Mouse (Mus musculus) lung, embryonic 14.5 days (tissue): ENCODE results near the gene Smcr8. TPM values are rescaled to one million over a fixed set of nuclear protein-coding genes. Genes with fewer than 3 reads are reported as not detected.

Experiments used
- ATAC-seq: fragments of 200-750 bp; cut with Nextera tagmentation; 2 replicates; pipeline ENCODE4 v1.8.0; 2017; ENCODE audit warnings: mild to moderate bottlenecking, moderate TSS enrichment, moderate library complexity; ENCODE audit not compliant: insufficient read depth
- DNase-seq: peaks from one replicate; pipeline ENCODE4 v3.0.0-alpha.2; 2015
- H3K27ac ChIP-seq: fragments of 300-500 bp; sonication (generic); 2 replicates; pipeline ENCODE4 v1.5.1; 2014; ENCODE audit warnings: low read depth, mild to moderate bottlenecking, moderate library complexity
- H3K27me3 ChIP-seq: fragments of 300-500 bp; sonication (generic); 2 replicates; pipeline ENCODE4 v1.6.1; 2014; ENCODE audit warnings: low read length, control low read depth; ENCODE audit not compliant: insufficient read depth
- H3K36me3 ChIP-seq: fragments of 300-500 bp; sonication (generic); 2 replicates; pipeline ENCODE4 v1.6.1; 2014; ENCODE audit warnings: control low read depth; ENCODE audit not compliant: insufficient read depth
- H3K4me1 ChIP-seq: fragments of 300-500 bp; sonication (generic); 2 replicates; pipeline ENCODE4 v1.6.1; 2014; ENCODE audit warnings: antibody characterized with exemption, control low read depth; ENCODE audit not compliant: insufficient read depth
- H3K4me2 ChIP-seq: fragments of 300-500 bp; sonication (generic); 2 replicates; pipeline ENCODE4 v1.6.1; 2014; ENCODE audit warnings: mild to moderate bottlenecking
- H3K4me3 ChIP-seq: fragments of 300-500 bp; sonication (generic); 2 replicates; pipeline ENCODE4 v1.5.1; 2014; ENCODE audit warnings: low read depth, low read length
- H3K9ac ChIP-seq: fragments of 300-500 bp; sonication (generic); 2 replicates; pipeline ENCODE4 v1.6.1; 2014
- H3K9me3 ChIP-seq: fragments of 300-500 bp; sonication (generic); 2 replicates; pipeline ENCODE4 v1.6.1; 2016; ENCODE audit warnings: low read depth, low read length, control low read depth
- CTCF ChIP-seq: IDR thresholded peaks from 2 replicates; pipeline ENCODE4 v1.5.1; 2016; ENCODE audit warnings: antibody characterized with exemption, low read depth
- WGBS: fragments of 180-500 bp; shearing (Covaris S2); extraction: QIAGEN DNeasy Blood & Tissue Kit; methylation state at CpG from one replicate; pipeline ENCODE4 v1.1.7; 2014; 5-methylcytosine and 5-hydroxymethylcytosine counted together
- polyA plus RNA-seq: library from polyadenylated mRNA; unstranded; fragments of >200 nt; fragmentation: Nextera tagmentation; extraction: Ambion mirVana; gene quantifications from 2 replicates; pipeline ENCODE4 v1.2.1, GENCODE M21; 2014

Gene Smcr8
- polyA plus RNA-seq, 1 experiment from 2014 or later, result 8.3 TPM

DNA sequence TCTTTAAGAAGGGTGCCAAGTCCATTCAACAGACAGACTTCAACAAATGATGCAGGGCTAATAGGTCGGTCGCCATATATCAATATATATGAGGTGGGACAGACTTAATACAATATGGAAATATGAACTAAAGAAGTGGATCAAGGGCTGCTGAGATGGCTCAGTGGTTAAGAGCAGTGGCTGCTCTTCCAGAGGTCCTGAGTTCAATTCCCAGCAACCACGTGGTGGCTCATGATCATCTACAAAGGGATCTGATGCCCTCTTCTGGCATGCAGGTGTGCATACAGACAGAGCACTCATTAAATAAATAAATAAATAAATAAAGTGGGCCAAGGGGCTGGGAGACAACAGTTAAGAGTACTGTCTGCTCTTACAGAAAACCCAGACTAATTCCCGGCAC is 5.2 kb upstream of the Smcr8 start:
- no peak for ATAC-seq
- TF ChIP-seq CTCF, result no peak
- no peak overlapping the region for H3K4me2 ChIP-seq
- no peaks in the 10 kb centered on the region for H3K36me3 ChIP-seq
- H3K27me3 ChIP-seq, result no peaks in the 10 kb centered on the region
- H3K4me1 ChIP-seq, result peaks cover 12% of the 10 kb centered on the region
- WGBS, result 77% methylated on average over 4 of the region's 4 CpGs
- no peak overlapping the region for H3K9ac ChIP-seq
- no peak for DNase-seq
- H3K4me3 ChIP-seq, result no peak overlapping the region
- no peak overlapping the region for H3K27ac ChIP-seq
- H3K9me3 ChIP-seq, result no peaks in the 10 kb centered on the region

DNA sequence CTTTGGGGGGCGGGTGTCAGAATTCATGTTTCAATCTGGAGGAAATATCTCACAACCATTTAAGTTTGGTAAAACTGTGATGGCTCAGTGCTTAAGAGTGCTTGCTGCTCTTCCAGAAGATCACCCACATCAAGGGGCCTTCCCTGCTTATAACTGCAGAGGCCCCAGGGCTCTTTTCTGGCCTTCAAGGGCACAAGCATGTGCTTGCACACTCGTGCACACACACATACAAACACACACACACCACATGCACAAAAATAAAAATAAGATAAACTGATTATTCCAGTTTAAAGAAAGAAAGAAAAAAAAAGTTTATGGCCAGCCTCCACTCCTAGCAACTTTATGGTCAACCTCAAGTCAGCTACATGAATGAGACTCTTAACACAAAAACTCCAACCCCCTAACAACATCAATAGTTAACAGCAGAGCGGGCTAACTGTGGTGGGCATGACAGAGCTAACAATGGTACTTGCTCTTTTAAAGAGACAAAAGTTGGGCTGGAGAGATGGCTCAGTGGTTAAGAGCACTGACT is 3.1 kb upstream of the Smcr8 start:
- no peak overlapping the region for H3K4me3 ChIP-seq
- no peaks in the 10 kb centered on the region for H3K9me3 ChIP-seq
- H3K27me3 ChIP-seq, result no peaks in the 10 kb centered on the region
- DNase-seq (no peak), ATAC-seq (no peak)
- no peak overlapping the region for H3K27ac ChIP-seq
- H3K4me2 ChIP-seq, result peak overlapping the region; percentile 87; the same call in 1 of the 2 replicates
- H3K4me1 ChIP-seq, result peaks cover 24% of the 10 kb centered on the region
- TF ChIP-seq CTCF, result no peak
- H3K36me3 ChIP-seq, result peaks cover 8% of the 10 kb centered on the region
- WGBS, result 80% methylated on average over 3 of the region's 3 CpGs
- no peak overlapping the region for H3K9ac ChIP-seq

DNA sequence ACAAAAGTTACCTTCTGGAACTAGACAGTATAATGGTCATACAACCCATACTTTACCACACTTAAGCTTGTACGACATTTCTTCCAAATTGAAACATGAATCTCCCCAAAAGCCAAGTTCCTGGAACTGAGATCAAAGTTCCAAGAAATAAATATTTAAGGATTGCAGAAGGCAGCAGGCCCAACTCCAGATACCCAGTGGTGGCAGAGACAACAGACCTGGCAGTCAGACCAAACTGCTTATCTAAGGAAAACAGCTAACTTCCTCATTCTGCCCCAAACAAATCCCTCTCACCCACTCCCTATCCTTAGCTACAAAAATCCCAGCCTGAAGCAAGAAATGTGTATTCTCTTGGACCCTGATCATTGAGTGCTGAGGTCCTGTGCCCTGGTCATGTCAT is 2.5 kb upstream of the Smcr8 start:
- Histone ChIP-seq H3K4me2 (peak overlapping the region; percentile 87), H3K27me3 (no peaks in the 10 kb centered on the region), H3K36me3 (peaks cover 15% of the 10 kb centered on the region), H3K4me3 (no peak overlapping the region), H3K9ac (peak overlapping the region; percentile 85; the same call in 1 of the 2 replicates), H3K9me3 (no peaks in the 10 kb centered on the region), H3K4me1 (peaks cover 30% of the 10 kb centered on the region), H3K27ac (no peak overlapping the region)
- 28% methylated on average over 1 of the region's 1 CpGs for WGBS
- ATAC-seq (no peak), DNase-seq (peak; percentile 56)
- no peak for TF ChIP-seq CTCF

DNA sequence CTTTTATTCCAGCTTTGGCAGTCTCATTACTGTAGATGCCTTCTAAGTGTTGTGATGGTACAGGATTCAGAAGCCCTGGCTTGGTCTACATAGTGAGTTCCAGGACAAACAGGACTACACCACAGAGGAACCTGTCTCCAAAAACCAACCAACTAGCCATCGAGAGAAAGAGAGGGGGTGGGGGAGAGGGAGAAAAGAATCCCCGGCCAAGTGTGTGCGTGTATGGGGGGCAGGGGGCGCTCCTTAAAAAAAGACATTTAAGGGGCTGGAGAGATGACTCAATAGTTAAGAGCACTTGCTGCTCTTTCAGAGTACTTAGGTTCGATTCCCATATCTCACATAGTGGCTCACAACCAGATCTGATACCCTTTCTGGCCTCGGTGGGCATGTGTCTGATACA is 1.7 kb upstream of the Smcr8 start:
- H3K27ac ChIP-seq, result no peak overlapping the region
- DNase-seq (no peak), ATAC-seq (no peak)
- peak overlapping the region; percentile 89 for H3K4me3 ChIP-seq
- 39% methylated on average over 6 of the region's 6 CpGs for WGBS
- TF ChIP-seq CTCF, result no peak
- peak overlapping the region; percentile 85 for H3K9ac ChIP-seq
- peaks cover 19% of the 10 kb centered on the region for H3K36me3 ChIP-seq
- H3K4me2 ChIP-seq, result peak overlapping the region; percentile 87
- peaks cover 34% of the 10 kb centered on the region for H3K4me1 ChIP-seq
- no peaks in the 10 kb centered on the region for H3K27me3 ChIP-seq
- no peaks in the 10 kb centered on the region for H3K9me3 ChIP-seq

DNA sequence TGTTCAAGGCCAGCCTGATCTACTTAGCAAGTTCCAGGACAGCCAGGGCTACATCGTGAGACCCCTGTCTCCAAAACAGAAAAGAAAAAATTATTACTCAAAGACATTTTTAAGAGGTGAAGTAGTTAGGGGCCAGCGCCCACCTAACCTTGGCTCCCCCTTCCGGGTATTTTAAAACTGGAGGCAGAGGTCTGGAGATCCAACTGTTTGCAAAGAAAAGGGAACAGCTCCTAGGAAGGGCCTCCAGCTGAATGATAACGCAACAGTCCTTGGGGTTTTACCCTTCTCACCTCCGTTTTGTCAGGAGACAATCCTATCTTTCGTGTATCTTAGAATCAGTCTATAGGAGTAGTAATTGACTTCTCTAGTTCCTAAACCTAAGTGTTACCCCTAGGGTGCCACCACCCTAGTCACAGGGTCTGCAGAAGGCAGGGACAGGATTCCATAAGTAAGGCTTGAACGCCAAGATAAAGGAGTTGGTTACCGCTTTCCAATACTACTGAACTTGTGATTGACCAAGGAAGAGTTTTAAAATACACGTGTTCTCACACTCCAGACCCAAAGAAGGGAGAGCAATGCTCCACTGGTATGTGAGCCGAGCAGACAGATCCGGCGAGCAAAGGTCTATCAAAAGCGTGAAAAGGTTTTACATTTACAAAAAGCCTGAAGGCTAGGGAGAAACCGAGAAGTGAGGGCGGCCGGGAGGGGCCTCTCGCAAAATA is 1.1 kb upstream of the Smcr8 start:
- peak overlapping the region; percentile 89 for H3K4me3 ChIP-seq
- H3K27ac ChIP-seq, result peak overlapping the region; percentile 91
- ATAC-seq, result peak; percentile 2; the same call in 1 of the 2 replicates
- no peaks in the 10 kb centered on the region for H3K9me3 ChIP-seq
- H3K9ac ChIP-seq, result peak overlapping the region; percentile 85
- peaks cover 22% of the 10 kb centered on the region for H3K36me3 ChIP-seq
- no peaks in the 10 kb centered on the region for H3K27me3 ChIP-seq
- peak overlapping the region; percentile 87 for H3K4me2 ChIP-seq
- TF ChIP-seq CTCF, result no peak
- 3% methylated on average over 17 of the region's 17 CpGs for WGBS
- peak; percentile 7 for DNase-seq
- peaks cover 41% of the 10 kb centered on the region for H3K4me1 ChIP-seq

DNA sequence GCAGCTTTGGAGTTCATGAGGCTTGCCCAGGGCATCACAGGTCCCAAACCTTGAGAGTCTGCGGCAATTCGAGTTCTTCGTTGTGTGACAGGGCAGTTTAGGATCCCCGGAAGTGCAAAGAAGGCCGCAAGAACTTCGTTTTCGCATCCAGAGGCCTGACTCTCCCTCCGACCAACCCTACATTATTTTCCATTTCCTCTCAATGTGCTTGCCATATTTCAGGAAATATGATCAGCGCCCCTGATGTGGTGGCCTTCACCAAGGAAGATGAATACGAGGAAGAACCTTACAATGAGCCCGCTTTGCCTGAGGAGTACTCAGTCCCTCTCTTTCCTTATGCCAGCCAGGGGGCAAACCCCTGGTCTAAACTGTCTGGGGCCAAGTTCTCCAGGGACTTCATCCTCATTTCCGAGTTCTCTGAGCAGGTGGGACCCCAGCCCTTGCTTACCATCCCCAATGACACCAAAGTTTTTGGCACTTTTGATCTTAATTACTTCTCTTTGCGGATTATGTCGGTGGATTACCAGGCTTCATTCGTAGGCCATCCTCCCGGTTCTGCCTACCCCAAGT is 562 bp downstream of the Smcr8 start:
- Histone ChIP-seq H3K4me1 (peaks cover 46% of the 10 kb centered on the region), H3K4me3 (peak overlapping the region; percentile 89), H3K9me3 (no peaks in the 10 kb centered on the region), H3K27me3 (no peaks in the 10 kb centered on the region), H3K27ac (peak overlapping the region; percentile 91; the same call in 1 of the 2 replicates), H3K4me2 (peak overlapping the region; percentile 87), H3K36me3 (peaks cover 33% of the 10 kb centered on the region), H3K9ac (peak overlapping the region; percentile 85)
- 24% methylated on average over 16 of the region's 16 CpGs for WGBS
- DNase-seq (no peak), ATAC-seq (no peak)
- no peak for TF ChIP-seq CTCF

DNA sequence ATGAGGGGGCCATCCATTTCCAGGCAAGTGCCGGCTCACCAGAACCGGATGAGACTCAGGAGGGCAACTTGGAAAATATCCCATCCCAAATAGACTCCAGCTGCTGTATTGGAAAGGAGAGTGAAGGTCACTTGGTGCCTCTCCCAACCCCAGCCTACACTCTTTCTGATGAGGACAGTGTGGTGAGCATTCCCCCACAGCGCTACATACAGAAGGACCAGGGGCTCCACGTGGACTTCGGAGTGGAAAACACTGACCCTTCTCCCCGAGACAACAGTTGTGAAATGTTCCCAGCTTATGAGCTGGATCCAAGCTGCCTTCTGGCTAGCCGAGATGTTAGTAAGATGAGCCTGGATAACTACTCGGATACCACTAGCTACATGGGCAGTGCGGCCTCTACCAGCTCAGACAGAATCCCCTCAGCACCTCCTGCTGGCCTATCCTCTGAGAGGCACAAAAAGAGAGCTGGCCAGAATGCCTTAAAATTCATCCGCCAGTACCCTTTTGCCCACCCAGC is 2.4 kb downstream of the Smcr8 start:
- H3K36me3 ChIP-seq, result peaks cover 48% of the 10 kb centered on the region
- DNase-seq, result no peak
- H3K4me2 ChIP-seq, result peak overlapping the region; percentile 87
- 88% methylated on average over 10 of the region's 10 CpGs for WGBS
- TF ChIP-seq CTCF, result no peak
- peak overlapping the region; percentile 24; the same call in 1 of the 2 replicates for H3K9ac ChIP-seq
- peak overlapping the region; percentile 19 for H3K4me3 ChIP-seq
- H3K4me1 ChIP-seq, result peaks cover 43% of the 10 kb centered on the region
- H3K9me3 ChIP-seq, result no peaks in the 10 kb centered on the region
- no peak for ATAC-seq
- no peaks in the 10 kb centered on the region for H3K27me3 ChIP-seq
- H3K27ac ChIP-seq, result no peak overlapping the region
